Mouse (Mus musculus): ENCODE measurements around the gene Lce3e.

Lce3e gene

DNA sequence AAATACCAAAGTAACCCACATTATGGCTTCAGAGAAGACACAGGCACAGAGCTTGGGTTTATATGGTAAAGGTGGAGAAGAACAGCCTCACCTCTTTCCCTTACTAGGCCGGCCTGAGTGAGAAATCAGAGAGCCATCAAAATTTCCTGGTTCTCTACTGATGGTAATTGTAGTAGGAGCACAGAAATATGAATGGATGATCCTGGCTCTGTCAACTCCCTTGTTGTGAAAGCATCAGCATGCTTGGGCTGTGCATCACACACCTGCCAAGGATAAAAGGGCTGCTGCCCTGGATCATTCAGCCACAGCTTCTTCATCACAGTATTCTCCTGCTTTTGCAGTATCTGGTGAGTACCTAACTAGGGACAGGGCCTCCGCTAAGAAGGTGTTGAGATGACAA is at the start of gene Lce3e:
Gene Lce3e (plus strand): TSS at position 301 of the 400 bp plus-strand sequence.
- no peak for DNase-seq (ENCODE audit: low read depth)

DNA sequence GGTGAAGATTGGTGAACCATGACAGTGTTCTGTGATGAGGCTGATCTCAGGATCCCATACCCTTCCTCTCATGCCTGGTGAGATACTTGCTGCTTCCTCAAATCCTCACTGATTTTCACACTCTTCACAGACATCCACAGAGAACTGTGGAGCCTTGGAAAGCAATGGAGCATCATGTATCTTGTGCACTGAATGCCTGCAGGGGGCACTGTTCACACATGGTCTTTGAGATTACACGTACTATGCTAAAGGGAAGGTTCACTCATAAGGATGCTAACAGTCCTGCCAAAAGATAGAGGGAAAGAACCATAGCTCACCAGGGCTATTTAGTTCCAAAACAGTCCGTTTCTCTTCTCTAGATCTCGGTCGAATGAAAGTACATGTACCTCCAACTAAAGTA is 46.5 kb upstream of the Lce3e start:
- no peak for DNase-seq (ENCODE audit: low read depth)

DNA sequence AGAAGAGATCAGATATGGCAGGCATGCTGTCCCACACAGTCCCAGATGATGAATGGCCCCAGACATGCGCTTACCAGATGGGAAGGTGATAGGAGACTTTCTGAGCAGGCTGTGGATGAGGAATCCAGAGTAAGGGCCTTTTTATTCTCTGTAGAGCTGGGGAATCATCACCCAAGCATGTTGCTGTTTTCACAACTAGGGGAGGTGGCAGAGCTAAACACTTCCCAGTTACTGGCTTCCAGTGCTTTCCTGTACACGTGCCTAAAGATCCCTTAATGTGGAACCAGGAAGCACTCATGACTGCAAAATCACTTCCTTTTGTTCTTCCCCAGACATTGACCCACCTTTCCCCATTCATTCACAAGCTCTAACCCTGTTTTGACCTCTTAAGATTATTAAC is 40.7 kb upstream of the Lce3e start, which contains the start of gene Lce3a:
Gene Lce3a (minus strand): TSS at position 101 of the 400 bp plus-strand sequence.
- no peak for DNase-seq (ENCODE audit: low read depth)

DNA sequence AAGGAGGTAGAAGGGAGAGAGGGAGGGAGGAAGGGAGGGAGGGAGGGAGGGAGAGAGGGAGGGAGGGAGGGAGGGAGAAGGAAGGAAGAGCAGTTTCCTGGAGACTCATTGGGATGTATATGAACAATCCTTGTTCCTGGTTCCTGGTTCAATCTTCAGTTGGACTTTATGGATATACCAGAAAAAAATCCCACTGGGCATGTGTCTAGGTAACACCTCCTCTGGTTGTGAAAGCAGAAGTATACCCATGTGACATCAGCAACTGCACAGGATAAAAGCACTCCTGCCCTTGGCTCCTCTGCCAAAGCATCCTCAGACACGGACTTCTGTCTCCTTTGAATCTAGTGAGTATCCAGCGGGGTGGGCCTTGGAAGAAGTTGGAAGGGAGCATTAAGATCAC is 34.2 kb upstream of the Lce3e start, which contains the start of gene Lce3b:
Gene Lce3b (plus strand): TSS at position 301 of the 400 bp plus-strand sequence.
- DNase-seq (ENCODE audit: low read depth) = no peak

DNA sequence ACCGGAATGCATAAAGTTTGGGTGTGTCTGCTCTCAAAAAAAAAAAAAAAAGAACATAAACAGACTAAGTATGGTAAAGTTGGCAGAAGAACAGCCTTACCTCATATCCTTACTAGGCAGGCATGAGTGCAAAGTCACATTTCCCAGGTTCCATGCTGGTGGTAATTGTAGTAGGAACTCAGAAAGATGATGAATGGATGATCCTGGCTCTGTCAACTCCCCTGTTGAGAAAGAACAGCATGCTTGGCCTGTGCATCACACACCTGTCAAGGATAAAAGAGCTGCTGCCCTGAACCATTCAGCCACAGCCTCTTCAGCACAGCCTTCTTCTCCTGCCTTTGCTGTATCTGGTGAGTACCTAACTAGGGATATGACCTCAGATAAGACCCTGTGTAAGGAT is 22.7 kb upstream of the Lce3e start, which contains the start of gene Lce3c:
Gene Lce3c (plus strand): TSS at position 301 of the 400 bp plus-strand sequence.
- no peak for DNase-seq (ENCODE audit: low read depth)

DNA sequence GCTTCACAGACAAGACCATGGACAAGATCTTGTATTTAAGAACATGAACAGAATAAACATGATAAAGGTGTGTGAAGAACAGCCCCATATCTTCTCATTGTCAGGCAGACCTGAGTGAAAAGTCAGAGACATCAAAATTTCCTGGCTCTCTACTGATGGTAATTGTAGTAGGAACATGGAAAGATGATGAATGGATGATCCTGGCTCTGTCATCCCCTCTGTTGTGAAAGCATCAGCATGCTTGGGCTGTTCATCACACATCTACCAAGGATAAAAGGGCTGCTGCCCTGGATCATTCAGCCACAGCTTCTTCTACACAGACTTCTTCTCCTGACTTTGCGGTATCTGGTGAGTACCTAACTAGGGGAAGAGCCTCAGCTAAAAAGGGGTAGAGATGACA is 9.8 kb upstream of the Lce3e start, which contains the start of gene Lce3d:
Gene Lce3d (plus strand): TSS at position 301 of the 400 bp plus-strand sequence.
- no peak for DNase-seq (ENCODE audit: low read depth)

DNA sequence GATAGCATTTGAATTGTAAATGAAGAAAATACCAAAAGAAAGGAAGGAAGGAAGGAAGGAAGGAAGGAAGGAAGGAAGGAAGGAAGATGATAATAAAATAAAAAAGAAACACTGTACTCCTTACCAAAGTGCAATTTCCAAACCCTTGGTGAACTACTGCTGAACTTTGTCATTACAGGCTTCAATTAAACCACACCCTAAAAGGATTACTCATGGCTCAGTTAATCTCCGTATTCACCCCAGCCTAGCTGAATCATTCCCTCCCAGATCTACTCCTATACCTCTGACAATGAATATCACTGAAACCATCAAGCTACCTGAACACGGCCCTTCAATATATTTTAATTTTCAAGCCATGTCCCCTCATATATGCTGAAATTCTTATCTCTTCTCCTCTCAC is 11.6 kb downstream of the Lce3e start:
- no peak for DNase-seq (ENCODE audit: low read depth)

DNA sequence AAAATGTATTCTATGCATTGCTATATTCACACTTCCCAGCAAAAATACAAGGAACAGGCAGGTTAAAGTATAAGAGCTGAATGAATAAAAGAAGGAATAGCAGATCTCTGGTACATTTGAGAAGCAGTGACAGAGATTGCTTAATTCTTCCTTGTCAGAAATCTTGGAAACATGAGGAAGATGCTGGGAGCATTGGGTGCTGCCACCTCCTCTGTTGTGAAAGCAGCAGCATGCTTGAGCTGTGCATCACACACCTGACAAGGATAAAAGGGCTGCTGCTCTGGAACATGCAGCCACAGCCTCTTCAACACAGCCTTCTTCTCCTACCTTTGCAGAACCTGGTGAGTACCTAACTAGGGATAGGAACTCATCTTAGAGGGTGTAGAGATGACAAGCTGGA is 25.1 kb downstream of the Lce3e start, which contains the start of gene Lce3f:
Gene Lce3f (plus strand): TSS at position 301 of the 400 bp plus-strand sequence.
- DNase-seq (ENCODE audit: low read depth) = no peak

DNA sequence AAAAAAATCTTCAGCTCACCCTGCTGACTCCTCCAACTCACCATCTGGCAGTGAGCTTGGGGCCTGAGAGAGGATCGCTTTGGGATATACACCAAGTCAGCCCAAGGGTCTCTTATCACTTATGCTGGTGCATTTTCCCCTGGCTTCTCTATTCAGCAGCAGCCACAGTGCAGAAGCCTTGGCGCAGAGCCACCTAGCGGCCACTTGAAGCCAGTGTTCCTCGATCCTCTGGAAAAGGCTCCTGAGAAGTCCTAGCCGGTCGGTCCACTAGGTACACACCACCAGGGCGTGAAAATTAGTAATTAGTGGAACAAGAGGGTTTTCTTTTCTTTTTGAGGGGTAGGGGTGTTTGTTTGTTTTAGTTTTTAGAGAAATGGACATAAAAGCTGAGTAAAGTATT is 31.8 kb downstream of the Lce3e start:
- DNase-seq (ENCODE audit: low read depth) = no peak

DNA sequence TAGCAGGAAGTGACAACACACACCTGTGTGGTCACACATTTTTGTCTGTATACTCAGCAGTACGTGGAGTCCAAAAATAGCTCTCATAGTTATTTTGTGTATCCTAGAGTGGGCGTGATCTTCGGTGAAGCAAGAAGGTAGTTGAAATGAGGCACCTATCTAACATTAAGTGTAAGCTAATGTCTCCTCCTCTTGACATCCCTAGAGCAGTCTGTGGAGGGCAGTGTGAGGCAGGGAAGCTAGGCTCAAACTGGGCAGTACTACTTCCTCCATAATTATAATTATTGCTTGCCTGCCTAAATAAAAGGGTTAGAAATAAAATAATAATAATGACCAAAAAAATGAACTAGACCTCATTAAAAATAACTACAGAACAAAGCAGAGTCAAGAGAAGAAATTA is 33.8 kb downstream of the Lce3e start:
- no peak for DNase-seq (ENCODE audit: low read depth)

DNA sequence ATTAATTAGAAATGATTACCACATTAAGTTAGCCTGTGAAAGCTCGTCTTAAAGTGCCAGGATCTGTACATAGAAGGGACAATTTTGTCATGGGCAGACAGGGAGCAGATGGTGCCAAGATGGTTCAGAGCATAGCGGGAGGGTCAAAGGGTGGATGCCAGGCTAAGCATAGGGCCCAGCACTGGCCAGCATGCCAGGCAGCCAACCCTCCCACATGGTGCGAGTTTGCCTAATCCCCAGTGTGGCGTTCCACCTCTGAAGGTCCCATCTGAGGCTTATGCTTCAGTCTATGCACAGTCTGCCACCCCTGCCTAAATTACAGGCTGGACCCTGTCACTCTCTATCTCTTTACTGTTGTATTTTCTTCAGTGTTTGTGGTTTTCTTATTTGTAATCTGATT is 36.0 kb downstream of the Lce3e start:
- no peak for DNase-seq (ENCODE audit: low read depth)

DNA sequence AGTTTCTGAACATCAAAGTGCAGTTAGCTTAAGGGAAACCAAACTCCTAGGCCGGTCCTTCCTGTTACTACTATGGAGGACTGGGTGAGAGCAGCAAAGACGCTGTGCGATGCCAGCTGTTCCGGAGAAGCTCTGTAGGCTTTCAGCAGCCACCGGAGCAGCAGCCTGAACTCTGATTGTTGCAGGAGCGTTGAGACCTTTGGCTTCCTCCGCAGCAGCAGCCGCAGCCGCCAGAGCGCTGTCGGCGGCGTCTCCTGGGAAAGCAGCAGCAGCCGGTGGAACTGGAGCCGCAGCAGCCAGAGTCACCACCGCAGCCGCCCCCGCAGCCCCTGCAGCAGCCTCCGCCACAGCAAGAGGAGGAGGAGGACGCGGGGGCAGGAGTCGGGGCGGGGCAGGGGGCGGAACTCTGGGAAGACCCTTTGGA is 47.5 kb downstream of the Lce3e start:
- DNase-seq (ENCODE audit: low read depth) = no peak

DNA sequence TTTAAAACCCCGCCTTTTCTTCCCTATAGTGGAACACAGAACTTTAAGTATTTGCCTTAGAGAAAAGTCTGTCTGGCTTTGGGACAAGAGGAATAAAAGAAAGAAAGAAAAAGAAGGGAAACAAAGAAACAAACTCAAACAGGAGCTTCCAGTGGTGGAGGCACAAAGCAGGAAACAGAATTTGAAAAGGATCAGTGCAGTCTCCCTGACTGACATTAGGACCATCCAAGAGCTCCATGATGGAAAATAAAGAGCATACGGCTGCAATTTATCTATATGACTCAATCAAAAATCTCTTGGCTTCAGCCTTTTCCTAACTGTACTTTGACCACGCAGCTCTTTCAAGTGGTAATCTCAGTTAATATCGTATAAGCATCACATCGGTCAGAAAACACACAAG is 48.0 kb downstream of the Lce3e start:
- no peak for DNase-seq (ENCODE audit: low read depth)

DNA sequence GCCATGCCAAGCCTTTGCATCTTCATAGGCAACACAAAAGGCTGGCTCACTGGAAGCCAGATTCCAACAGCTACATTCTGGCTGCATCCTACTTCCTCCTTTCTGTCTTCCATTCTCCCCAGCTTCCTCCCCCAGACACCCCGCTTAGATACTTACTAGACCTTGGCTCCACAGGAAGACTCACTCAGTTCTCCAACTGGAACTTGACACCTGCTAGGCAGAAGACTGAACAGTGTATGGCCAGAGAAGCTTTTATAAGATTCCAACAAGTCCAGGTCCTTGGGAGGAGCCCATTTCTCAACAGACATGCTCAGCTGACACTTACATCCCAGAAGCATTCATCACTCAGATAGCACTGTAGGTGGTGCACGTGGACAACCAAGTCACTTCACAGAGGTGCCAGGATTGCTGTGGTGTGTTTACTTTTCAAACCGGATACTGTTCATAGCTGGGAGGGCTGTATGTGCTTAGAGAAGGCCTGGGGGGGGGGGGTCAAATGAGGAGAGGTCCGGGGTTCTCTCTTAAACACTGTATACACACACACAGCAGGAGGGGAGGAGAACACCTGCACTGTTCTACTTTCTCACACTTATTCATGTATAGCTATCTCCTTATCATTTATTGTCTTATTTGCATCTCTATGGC is 48.7 kb downstream of the Lce3e start, which contains the start of gene Crct1:
Gene Crct1 (minus strand): TSS at position 228 of the 645 bp plus-strand sequence.
- DNase-seq (ENCODE audit: low read depth) = no peak

Data from naive thymus-derived CD4-positive, alpha-beta T cell, adult 2 months (primary cell).